Mouse (Mus musculus) embryo, embryonic 9.5 days (tissue): ENCODE measurements around the gene Ptpn1.
A peak's percentile ranks its signal among the peaks of the same experiment; 100 is the strongest.

Experiments
- DNase-seq: peaks from one replicate; pipeline ENCODE4 v3.0.0-alpha.2; 2017; ENCODE audit errors: extremely low spot score

Gene Ptpn1

GRCm38 (mm10) chr2:167921823-167922222 lies 10.0 kb upstream of the Ptpn1 start:
- no peak for DNase-seq

GRCm38 (mm10) chr2:167924011-167924410 lies 7.8 kb upstream of the Ptpn1 start:
- no peak for DNase-seq

GRCm38 (mm10) chr2:167924803-167925604 lies 6.9 kb upstream of the Ptpn1 start:
- DNase-seq, result peak; percentile 77

GRCm38 (mm10) chr2:167925841-167926800 lies 5.7 kb upstream of the Ptpn1 start:
- no peak for DNase-seq

GRCm38 (mm10) chr2:167928002-167928526 lies 3.8 kb upstream of the Ptpn1 start:
- DNase-seq, result no peak

- no peak for DNase-seq
These were observed 2.9 kb upstream of the Ptpn1 start for GRCm38 (mm10) chr2:167928972-167929371.

GRCm38 (mm10) chr2:167930975-167931374 lies 882 bp upstream of the Ptpn1 start:
- DNase-seq, result no peak

- DNase-seq, result peak; percentile 48
These were observed 922 bp downstream of the Ptpn1 start for GRCm38 (mm10) chr2:167932727-167933231.

GRCm38 (mm10) chr2:167933397-167933796 lies 1.5 kb downstream of the Ptpn1 start:
- no peak for DNase-seq

- DNase-seq, result no peak
These were observed 4.1 kb downstream of the Ptpn1 start for GRCm38 (mm10) chr2:167935956-167936355.

- DNase-seq, result no peak
These were observed 6.9 kb downstream of the Ptpn1 start for GRCm38 (mm10) chr2:167938786-167939185.

GRCm38 (mm10) chr2:167939204-167939603 lies 7.3 kb downstream of the Ptpn1 start:
- DNase-seq, result no peak

GRCm38 (mm10) chr2:167939632-167940399 lies 8.0 kb downstream of the Ptpn1 start:
- no peak for DNase-seq

- DNase-seq, result no peak
These were observed 8.8 kb downstream of the Ptpn1 start for GRCm38 (mm10) chr2:167940636-167941035.

GRCm38 (mm10) chr2:167941320-167941719 lies 9.5 kb downstream of the Ptpn1 start:
- no peak for DNase-seq

- DNase-seq, result no peak
These were observed 9.9 kb downstream of the Ptpn1 start for GRCm38 (mm10) chr2:167941745-167942176.

- no peak for DNase-seq
These were observed 10.5 kb downstream of the Ptpn1 start for GRCm38 (mm10) chr2:167942199-167942925.

- no peak for DNase-seq
These were observed 11.2 kb downstream of the Ptpn1 start for GRCm38 (mm10) chr2:167942926-167943633.

- DNase-seq, result no peak
These were observed 12.3 kb downstream of the Ptpn1 start for GRCm38 (mm10) chr2:167944193-167944592.

- no peak for DNase-seq
These were observed 13.6 kb downstream of the Ptpn1 start for GRCm38 (mm10) chr2:167945451-167945850.
